Mouse (Mus musculus): ENCODE measurements around the gene Tbrg1. TPM values are rescaled to one million over a fixed set of nuclear protein-coding genes. Genes with fewer than 3 reads are reported as not detected.

The Tbrg1 gene
- 10 to 100 TPM; 35.2 to 37.8 TPM for total RNA-seq (2021)

DNA sequence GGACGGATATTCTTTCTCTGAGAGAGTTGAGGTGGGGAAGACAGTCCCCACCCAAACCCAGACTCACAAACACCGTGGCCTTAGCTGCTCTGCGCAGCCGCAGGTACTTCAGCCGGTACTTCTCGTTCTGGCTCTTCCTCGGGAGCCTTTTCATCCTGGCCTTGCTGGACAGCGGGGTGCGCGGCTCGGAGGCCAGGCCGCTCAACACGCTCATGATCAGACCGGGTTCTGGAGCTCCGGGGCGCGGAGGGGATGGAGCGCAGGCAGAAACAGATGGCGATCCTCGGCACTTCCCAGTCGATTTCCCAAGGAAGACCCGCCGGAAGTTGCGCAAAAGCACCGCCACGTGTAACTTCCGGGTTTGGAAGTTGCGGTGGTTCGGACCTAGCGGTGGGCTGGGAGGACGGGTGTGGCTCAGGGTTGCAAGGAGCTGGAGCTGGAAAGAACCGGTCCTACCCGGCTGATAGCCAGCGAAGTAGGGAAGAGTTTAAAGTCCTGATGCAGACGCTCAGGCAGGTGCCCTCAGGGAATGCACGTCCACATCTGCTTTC, at the start of gene Tbrg1:
Tbrg1 (minus strand) TSS at position 382 of the 551 bp plus-strand sequence.
- peak; percentile 82 to 88 for DNase-seq
- intact Hi-C loops (cut with DNase I): no loop called here

GRCm38 (mm10) chr9:37689970-37690686, 33.0 kb upstream of the Tbrg1 start:
- intact Hi-C loops (cut with DNase I): loop anchor here (1.0 kb wide), 1 partner anchor 242 kb away; no protein-coding TSS in a partner anchor
- no peak for DNase-seq

DNA sequence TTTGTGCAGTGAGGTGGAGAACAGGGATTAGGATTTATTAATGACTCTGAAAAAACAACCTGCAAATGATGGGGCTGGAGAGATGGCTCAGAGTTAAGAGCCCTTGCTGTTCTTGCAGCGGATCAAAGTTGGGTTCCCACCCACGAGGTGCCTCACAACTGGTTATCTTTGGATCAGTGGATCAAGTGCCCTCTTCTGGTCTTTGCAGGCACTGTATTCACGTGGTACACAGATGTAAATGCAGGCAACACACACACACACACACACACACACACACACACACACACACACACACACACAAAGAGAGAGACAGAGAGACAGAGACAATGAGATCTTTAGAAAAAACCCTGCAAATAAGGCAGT, 30.8 kb upstream of the Tbrg1 start:
- DNase-seq: no peak
- intact Hi-C loops (cut with DNase I): no loop called here

DNA sequence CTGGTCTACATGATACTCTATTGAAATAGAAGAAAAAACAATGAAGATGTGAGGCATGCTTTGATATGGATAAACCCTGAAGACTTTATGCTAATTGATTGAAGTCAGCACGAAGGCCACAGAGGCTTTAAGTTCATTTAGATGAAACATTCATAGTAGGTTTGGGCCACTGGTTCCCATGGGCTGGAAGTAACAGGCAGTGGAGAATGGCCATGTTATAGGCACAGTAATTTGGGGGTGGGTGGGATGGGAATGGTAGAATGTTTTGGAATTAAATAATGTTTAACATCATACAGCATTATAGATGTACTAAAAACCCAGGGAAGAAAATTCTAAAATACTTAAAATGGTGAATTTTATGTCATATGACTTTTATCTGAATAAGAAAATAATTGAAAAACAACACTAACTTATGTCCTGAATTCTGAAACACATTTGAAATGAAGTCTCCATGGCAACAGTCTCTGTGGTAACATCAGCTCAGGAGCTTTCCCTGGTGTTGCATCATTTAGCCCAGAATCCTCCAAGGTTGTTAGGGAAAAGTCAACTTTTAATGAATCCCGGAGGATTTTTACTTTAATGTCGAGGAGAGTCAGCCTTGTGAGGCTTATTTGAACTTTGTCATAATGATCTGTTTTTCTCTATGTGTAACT, 30.3 kb upstream of the Tbrg1 start:
- intact Hi-C loops (cut with DNase I): no loop called here
- no peak for DNase-seq

DNA sequence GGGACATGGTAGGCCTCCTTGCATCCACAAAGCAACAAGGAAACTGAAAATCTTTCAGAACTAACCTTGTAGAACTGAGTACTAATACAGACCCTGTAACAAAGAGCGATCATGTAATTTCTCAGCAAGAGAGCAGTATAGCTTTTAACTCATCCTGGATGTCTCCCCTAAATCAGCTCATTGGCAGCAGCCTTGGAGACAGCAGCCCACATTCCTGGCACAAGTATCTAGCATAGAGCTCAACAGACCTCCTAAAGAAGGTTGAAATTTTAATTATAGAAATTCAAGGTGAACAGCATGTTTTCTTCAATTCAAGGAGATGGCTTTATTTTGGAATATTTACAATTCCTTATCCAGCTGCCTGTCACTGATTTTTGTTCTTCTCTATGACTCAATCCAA, 24.0 kb upstream of the Tbrg1 start:
- no peak for DNase-seq
- intact Hi-C loops (cut with DNase I): no loop called here

- no peak for DNase-seq
- intact Hi-C loops (cut with DNase I): no loop called here
Observed at GRCm38 (mm10) chr9:37675287-37675686, 18.2 kb upstream of the Tbrg1 start.

GRCm38 (mm10) chr9:37670261-37670660, 13.1 kb upstream of the Tbrg1 start:
- intact Hi-C loops (cut with DNase I): no loop called here
- no peak for DNase-seq

DNA sequence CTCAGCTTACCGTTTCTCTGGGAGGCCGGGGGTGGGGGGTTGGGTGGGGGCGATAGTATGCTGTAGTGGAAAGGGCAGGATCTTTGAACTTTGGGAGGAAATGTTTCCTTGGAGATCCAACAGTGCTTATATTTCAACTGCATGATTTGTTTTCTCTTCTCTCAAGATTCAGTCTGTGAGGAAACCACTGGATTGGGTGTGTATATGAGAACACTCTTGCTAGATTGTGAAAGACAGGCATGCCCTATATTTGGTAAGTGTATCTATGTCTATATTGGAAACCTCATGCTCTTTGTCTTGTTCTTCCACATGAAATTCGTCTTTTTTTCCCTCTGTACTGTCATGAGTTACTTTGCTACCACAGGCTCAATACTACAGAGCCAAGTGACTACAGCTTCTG, 12.6 kb upstream of the Tbrg1 start:
- intact Hi-C loops (cut with DNase I): no loop called here

DNA sequence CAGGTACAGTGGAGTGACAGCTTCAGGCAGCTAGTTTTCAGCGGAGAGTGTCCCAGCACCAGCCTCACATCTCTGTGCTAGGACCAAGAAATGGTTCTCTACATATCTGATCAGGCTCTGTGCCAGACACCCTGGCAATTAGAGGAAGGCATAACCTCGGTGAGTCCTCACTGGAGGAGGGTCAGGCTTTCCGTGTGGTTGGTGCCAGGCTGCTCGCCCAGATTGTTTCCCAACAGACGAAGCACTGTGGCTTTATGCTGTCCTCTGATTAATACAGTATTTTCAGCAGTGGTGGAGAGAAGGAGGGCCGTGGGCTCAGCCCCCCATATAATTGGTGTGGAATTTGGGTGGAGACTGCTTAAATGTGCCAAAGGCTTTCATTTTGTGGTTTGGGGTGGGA, 12.0 kb upstream of the Tbrg1 start, which contains the start of gene Panx3:
Panx3 (minus strand) TSS at position 121 of the 400 bp plus-strand sequence.
- no peak for DNase-seq
- intact Hi-C loops (cut with DNase I): no loop called here

More for the DNA sequence above, 12.6 kb upstream of the Tbrg1 start:
- DNase-seq: no peak

- intact Hi-C loops (cut with DNase I): no loop called here
- no peak for DNase-seq
Observed at GRCm38 (mm10) chr9:37666045-37666444, 8.9 kb upstream of the Tbrg1 start.

DNA sequence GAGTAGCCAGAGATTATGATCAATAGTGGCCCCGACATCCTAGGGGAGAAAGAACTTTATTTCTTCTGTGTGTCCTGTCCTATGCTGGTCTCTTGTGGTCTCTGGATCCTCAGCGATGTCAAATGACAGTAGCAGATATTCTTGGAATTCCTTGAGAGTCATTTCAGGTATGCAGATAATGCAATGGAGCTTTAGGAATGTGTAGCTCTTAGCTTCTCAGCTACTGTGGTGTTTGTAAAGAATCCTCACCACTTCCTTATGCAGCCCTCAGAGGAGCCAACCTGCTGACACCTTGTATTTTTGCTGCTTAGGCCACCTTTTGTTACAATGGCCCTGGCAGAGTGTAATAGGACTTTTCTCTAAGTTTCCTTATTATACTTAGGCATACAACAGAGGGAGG, 7.5 kb upstream of the Tbrg1 start:
- DNase-seq: no peak
- intact Hi-C loops (cut with DNase I): no loop called here

DNA sequence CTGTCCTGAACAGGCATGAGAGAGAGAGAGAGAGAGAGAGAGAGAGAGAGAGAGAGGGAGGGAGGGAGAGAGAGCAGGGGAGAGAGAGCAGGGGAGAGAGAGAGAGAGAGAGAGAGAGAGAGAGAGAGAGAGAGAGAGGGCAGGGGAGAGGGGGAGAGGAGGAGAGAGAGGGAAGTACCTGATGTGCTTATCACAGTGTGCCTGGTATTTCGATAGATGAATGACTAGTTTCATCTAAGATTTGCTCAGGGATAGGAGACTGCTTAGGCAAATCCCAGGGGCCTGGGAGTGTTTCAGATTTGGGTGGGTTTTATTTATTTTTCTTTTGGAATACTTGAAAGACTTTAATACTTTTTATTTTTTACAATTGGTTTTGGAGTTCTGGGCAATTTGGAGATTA, 6.1 kb upstream of the Tbrg1 start:
- DNase-seq: no peak
- intact Hi-C loops (cut with DNase I): no loop called here

- intact Hi-C loops (cut with DNase I): no loop called here
- no peak for DNase-seq
Observed at GRCm38 (mm10) chr9:37659413-37659812, 2.3 kb upstream of the Tbrg1 start.

DNA sequence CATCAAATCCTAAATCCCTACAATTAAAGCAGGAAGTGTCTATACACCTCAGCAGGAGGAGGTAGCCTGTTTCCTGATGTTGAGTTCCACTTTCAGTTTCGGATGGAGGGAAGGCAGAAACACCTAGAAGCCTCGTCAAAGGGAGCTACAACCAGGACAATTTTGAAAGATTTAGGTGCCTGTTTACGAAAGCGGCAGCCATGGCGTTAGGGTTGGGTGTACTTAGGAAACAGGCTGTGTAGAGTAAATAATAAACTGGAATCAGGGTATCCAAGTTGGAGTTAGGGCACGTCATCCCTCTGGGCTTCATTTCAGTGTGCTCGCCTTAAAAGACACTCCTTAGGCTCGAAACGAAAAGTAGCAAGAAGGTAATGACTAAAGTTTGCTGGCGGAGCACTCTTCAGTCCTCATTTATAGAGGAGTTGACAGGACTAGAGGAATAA, 652 bp downstream of the Tbrg1 start:
- intact Hi-C loops (cut with DNase I): no loop called here
- peak in 1 of 2 experiments; percentile 13 for DNase-seq

DNA sequence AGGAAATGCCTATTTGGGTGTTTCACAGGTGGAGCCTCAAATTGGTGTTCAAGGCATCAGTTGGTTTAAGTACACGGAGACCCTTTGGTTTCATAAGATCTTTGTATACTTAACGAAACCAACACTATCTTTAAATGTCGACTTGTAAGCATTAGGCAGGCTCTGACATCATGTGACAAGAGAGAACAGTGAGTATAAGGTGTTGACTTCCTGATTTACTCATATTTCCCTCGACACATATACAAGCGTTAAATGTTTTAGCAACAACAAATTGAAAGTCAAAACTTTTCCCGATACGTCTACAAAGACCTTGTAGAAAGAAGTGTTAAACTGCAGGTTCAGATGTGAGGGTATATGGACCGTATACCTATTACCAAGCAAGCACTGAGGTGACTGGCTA, 1.2 kb downstream of the Tbrg1 start:
- intact Hi-C loops (cut with DNase I): no loop called here
- no peak for DNase-seq

GRCm38 (mm10) chr9:37653836-37654235, 3.3 kb downstream of the Tbrg1 start:
- intact Hi-C loops (cut with DNase I): no loop called here
- no peak for DNase-seq

DNA sequence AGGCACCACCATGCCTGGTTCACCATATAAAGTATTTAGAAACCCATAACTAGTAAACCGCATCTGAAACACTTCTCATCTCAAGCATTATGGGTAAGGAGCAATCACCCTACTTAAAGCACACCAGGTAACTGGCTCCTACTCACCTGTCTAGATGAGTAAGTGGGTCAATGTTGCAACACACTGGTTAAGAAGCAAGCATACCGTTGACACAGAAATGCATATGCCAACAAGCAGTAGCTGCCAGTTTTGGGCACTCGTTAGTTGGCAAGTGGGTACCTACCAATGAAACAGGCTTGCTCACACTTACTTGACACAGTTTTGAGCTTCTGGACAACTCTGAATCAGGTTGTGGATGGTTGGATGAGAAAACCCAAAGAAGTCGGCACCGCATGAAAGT, 6.5 kb downstream of the Tbrg1 start:
- DNase-seq: no peak
- intact Hi-C loops (cut with DNase I): no loop called here

DNA sequence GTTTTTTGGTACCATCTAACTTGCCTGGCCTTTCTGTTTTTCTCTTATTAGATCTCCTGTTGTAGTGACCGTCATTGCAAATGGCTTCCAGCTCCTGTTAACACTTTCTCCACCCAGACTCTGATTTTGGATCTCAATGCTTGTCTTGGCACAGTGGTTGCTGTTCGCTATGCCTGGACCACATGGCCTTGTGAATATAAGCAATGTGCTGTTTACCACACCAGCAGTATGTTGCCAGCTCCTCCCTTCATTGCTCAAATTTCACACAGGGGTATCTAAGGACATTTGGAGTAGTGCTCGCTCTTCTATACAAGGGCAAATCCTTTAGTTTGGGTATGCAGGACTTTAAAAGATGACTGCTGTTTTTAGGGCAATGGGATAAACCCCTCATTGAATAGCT, 10.9 kb downstream of the Tbrg1 start:
- no peak for DNase-seq
- intact Hi-C loops (cut with DNase I): no loop called here

- intact Hi-C loops (cut with DNase I): no loop called here
Observed at GRCm38 (mm10) chr9:37638721-37639120, 18.4 kb downstream of the Tbrg1 start.

DNA sequence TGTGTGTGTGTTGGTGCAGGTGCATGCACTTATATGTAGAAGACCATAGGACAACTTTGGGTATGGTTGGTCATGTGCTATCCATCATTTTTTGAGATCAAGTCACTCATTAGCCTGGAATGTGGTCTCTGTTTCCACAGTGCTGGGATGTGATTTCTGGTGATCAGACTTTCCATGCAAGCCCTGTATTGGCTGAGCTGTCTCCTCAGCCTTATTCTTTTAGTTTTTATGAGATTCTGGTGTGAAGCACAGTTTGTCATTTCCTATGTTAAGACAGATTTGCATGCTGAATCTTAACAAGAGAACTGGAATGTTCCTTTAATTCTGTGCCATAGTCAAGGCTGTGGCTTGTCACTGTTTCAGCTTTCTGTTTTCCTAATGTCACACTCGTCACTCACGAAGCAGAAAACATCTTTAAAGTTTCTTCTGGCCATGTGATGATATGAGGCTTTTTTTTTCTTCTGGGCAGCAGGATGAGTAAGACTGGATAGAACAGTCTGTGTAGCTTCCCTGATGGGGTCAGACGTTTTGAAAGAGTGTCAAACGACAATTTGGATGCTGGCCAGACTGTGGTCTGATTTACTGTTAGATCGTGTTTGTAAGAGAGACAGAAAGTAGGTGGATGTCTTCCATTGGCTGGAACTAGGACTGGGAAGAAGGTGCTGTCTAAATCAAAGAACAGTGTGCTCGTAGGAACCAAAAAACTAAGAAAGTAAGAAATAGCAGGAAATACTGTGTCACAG, 20.1 kb downstream of the Tbrg1 start:
- intact Hi-C loops (cut with DNase I): loop anchor here (1.0 kb wide), 1 partner anchor 174 kb away; no protein-coding TSS in a partner anchor

More at GRCm38 (mm10) chr9:37638721-37639120, 18.4 kb downstream of the Tbrg1 start:
- no peak for DNase-seq

GRCm38 (mm10) chr9:37636335-37636734, 20.8 kb downstream of the Tbrg1 start:
- DNase-seq: peak; percentile 40 to 55
- intact Hi-C loops (cut with DNase I): loop anchor here (1.0 kb wide), 1 partner anchor 173 kb away; no protein-coding TSS in a partner anchor

More for the DNA sequence above, 20.1 kb downstream of the Tbrg1 start:
- no peak for DNase-seq

Data from heart, postnatal 36 days (tissue).